Mouse (Mus musculus) frontal cortex, postnatal 36 days (tissue): Measurements from ENCODE around the gene Inhba.

Source experiments
- DNase-seq, 2 experiments: peaks; one replicate each; pipeline ENCODE4 v3.0.0; 2022; ENCODE audit warnings: low spot score in 2 of 2

The Inhba gene

DNA sequence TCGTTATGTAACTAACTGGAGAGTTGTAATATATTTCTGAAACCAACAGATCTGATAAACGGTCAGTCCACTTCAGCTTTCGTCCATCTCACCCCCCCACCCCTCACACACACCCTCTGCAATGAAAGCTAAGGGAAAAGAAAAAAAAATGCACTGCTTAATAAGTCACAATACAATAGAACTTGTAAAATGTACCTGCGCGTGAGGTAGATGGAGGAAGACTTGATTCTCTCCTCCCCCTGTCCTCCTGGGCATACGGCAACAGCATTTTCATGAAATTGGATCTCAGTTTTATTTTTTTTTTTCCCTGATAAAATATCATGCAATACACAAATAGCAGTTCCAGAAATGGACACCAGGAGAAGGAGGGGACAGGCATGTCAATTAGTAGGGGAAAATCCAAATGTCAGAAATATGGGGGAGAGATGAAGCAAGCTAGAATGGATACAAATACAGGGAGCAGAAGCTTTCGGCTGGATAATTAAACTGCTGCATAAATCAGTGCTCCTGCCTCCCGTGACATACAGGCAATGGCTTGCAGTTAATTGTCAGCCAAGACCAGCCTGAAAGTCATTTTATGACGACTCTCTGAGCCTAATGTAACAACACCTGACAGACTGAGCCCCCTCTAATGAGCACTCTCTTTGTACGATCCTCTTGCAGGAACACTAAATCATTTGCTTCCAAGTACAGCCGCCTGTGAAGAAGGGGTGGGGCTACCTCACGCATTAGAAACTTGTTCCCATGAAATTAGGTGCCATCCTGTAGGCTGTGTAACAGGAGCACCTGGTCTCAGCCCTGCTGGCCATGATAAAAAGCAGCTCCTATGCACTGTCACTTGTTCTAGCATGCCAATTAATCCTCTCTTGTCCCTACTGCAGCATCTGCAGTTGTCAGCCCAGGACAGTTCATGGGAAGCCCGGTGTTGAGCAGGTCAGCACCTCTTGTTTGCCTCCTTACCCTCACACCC, 11.7 kb downstream of the Inhba start:
- DNase-seq, result peak in 1 of 2 experiments; percentile 43

GRCm38 (mm10) chr13:16030557-16031057, 19.0 kb downstream of the Inhba start:
- DNase-seq, result no peak

DNA sequence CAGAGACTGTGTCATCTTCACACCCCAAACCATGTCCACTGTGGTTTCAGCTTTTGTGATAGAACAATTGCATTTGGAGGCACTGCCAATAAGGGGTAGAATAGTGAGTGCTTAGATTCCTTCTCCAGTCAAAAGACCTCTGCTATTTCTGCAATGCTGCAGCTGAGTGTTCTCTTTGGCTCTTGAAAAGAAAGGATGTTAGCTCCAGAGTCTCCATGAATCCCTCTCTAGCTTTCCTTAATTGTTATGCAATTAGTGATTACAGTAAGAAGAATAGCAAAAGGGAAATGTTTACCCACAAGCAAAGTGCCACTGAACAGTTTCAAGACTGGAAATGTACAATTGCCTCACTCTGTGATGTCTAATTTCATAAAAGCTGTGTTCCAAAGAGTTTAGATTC, 20.8 kb downstream of the Inhba start:
- DNase-seq, result no peak

- DNase-seq, result no peak
Measured at GRCm38 (mm10) chr13:16032935-16033592, 21.4 kb downstream of the Inhba start.

- no peak for DNase-seq
Measured at GRCm38 (mm10) chr13:16069079-16069478, 57.4 kb downstream of the Inhba start.

DNA sequence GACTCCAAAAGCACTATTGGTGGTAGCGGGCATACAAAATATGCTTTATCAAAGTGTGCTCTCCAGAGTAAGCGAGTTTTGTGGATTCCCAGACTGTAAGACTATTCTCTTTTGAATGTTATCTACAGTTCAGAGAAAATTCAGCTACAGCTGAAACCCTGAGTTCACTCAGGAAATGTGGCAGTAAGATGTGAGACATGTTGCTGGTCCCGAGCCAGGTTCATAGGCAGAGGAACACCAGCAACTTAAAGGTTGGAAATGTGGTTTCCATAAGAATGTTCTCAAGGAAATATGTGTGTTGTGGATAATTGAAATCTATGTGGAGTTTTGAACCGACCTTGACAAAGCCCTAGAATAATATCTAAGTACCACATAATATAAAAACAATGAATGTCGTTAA, 65.6 kb downstream of the Inhba start:
- DNase-seq, result no peak

DNA sequence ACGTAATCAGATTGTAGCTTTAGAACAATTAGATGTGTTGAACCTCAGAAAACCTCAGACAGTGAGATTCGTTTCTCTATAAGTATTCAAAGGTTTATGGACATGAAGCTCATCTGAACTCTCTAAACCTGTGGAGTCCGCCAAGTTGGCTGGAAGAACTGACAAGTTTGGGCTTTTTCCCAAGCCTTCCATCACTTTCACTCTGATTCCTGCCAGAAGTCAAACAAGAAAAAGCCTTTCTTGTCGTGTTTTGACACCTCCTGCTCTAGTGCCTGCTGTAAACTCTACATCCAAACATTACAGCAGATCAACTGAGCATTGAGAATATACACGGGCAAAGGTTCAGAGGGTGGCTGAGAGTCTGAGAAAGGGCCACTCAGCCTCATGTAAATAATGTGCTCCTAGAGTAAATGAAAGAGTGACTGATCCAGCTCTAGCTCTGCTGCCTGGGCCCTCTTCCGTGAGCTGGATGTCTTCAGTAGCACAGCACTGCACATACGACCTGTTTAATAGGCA, 66.6 kb downstream of the Inhba start:
- DNase-seq, result no peak

GRCm38 (mm10) chr13:16080205-16080604, 68.6 kb downstream of the Inhba start:
- no peak for DNase-seq
